Mouse (Mus musculus): ENCODE measurements around the gene Usp39. TPM values are rescaled to one million over a fixed set of nuclear protein-coding genes. Genes with fewer than 3 reads are reported as not detected.

Gene Usp39
- total and polyA plus RNA-seq, 2 experiments from 2014 or later, result 33.1 to 64.6 TPM

- H3K27me3 ChIP-seq (ENCODE audit: insufficient read depth, low read length), result peaks cover 7% of the 10 kb centered on the region; the same call in 1 of the 2 replicates
- H3K4me1 ChIP-seq (ENCODE audit: insufficient read depth, low read length), result 0 out of 2 replicates have a peak, but pooled peaks cover 5% of the 10 kb centered on the region
- 90% methylated on average over 6 of the region's 6 CpGs for WGBS
- no peaks in the 10 kb centered on the region for H3K36me3 ChIP-seq (ENCODE audit: insufficient read depth, low read length)
- no peak overlapping the region; the same call in 1 of the 2 replicates for H3K9ac ChIP-seq (replicated peaks; ENCODE audit: low read length)
- DNase-seq (ENCODE audit: low spot score) (no peak), ATAC-seq (no peak)
- H3K4me3 ChIP-seq (ENCODE audit: low read length), result no peak overlapping the region
- no peaks in the 10 kb centered on the region for H3K9me3 ChIP-seq (ENCODE audit: low read length)
- H3K4me2 ChIP-seq (ENCODE audit: low read depth, low read length), result no peak overlapping the region
- no peak for TF ChIP-seq CTCF (IDR thresholded peaks at IDR 0.05; ENCODE audit: low read depth)
- no peak overlapping the region for H3K27ac ChIP-seq
These were observed 43.9 kb upstream of the Usp39 start for GRCm38 (mm10) chr6:72388791-72389329.

- Histone ChIP-seq H3K4me3 (ENCODE audit: low read length) (no peak overlapping the region), H3K27me3 (ENCODE audit: insufficient read depth, low read length) (peaks cover 7% of the 10 kb centered on the region; the same call in 1 of the 2 replicates), H3K9me3 (ENCODE audit: low read length) (no peaks in the 10 kb centered on the region), H3K4me1 (ENCODE audit: insufficient read depth, low read length) (0 out of 2 replicates have a peak, but pooled peaks cover 5% of the 10 kb centered on the region), H3K4me2 (ENCODE audit: low read depth, low read length) (no peak overlapping the region), H3K9ac (replicated peaks; ENCODE audit: low read length) (no peak overlapping the region), H3K27ac (no peak overlapping the region), H3K36me3 (ENCODE audit: insufficient read depth, low read length) (no peaks in the 10 kb centered on the region)
- ATAC-seq (no peak), DNase-seq (ENCODE audit: low spot score) (no peak)
- WGBS, result 76% methylated on average over 10 of the region's 10 CpGs
- no peak for TF ChIP-seq CTCF (IDR thresholded peaks at IDR 0.05; ENCODE audit: low read depth)
These were observed 43.3 kb upstream of the Usp39 start for GRCm38 (mm10) chr6:72388266-72388665.

- Histone ChIP-seq H3K36me3 (ENCODE audit: insufficient read depth, low read length) (no peaks in the 10 kb centered on the region), H3K9ac (replicated peaks; ENCODE audit: low read length) (no peak overlapping the region), H3K4me3 (ENCODE audit: low read length) (no peak overlapping the region), H3K9me3 (ENCODE audit: low read length) (no peaks in the 10 kb centered on the region), H3K27me3 (ENCODE audit: insufficient read depth, low read length) (peaks cover 7% of the 10 kb centered on the region; the same call in 1 of the 2 replicates), H3K4me2 (ENCODE audit: low read depth, low read length) (no peak overlapping the region), H3K4me1 (ENCODE audit: insufficient read depth, low read length) (0 out of 2 replicates have a peak, but pooled peaks cover 5% of the 10 kb centered on the region), H3K27ac (no peak overlapping the region)
- WGBS, result 71% methylated on average over 3 of the region's 3 CpGs
- no peak for TF ChIP-seq CTCF (IDR thresholded peaks at IDR 0.05; ENCODE audit: low read depth)
- DNase-seq (ENCODE audit: low spot score), result no peak
- ATAC-seq, result no peak
These were observed 42.8 kb upstream of the Usp39 start for GRCm38 (mm10) chr6:72387816-72388215.

- Histone ChIP-seq H3K27ac (no peak overlapping the region), H3K9me3 (ENCODE audit: low read length) (no peaks in the 10 kb centered on the region), H3K4me3 (ENCODE audit: low read length) (no peak overlapping the region), H3K36me3 (ENCODE audit: insufficient read depth, low read length) (no peaks in the 10 kb centered on the region), H3K4me2 (ENCODE audit: low read depth, low read length) (no peak overlapping the region), H3K27me3 (ENCODE audit: insufficient read depth, low read length) (peaks cover 7% of the 10 kb centered on the region; the same call in 1 of the 2 replicates), H3K9ac (replicated peaks; ENCODE audit: low read length) (no peak overlapping the region), H3K4me1 (ENCODE audit: insufficient read depth, low read length) (0 out of 2 replicates have a peak, but pooled peaks cover 5% of the 10 kb centered on the region)
- ATAC-seq (no peak), DNase-seq (ENCODE audit: low spot score) (no peak)
- TF ChIP-seq CTCF (IDR thresholded peaks at IDR 0.05; ENCODE audit: low read depth), result no peak
- WGBS, result 93% methylated on average over 2 of the region's 2 CpGs
These were observed 41.6 kb upstream of the Usp39 start for GRCm38 (mm10) chr6:72386561-72386960.

- Histone ChIP-seq H3K4me2 (ENCODE audit: low read depth, low read length) (no peak overlapping the region), H3K4me3 (ENCODE audit: low read length) (no peak overlapping the region), H3K9me3 (ENCODE audit: low read length) (no peaks in the 10 kb centered on the region), H3K36me3 (ENCODE audit: insufficient read depth, low read length) (no peaks in the 10 kb centered on the region), H3K9ac (replicated peaks; ENCODE audit: low read length) (no peak overlapping the region), H3K27me3 (ENCODE audit: insufficient read depth, low read length) (peaks cover 5% of the 10 kb centered on the region; the same call in 1 of the 2 replicates), H3K4me1 (ENCODE audit: insufficient read depth, low read length) (0 out of 2 replicates have a peak, but pooled peaks cover 5% of the 10 kb centered on the region), H3K27ac (no peak overlapping the region)
- TF ChIP-seq CTCF (IDR thresholded peaks at IDR 0.05; ENCODE audit: low read depth), result no peak
- DNase-seq (ENCODE audit: low spot score) (no peak), ATAC-seq (no peak)
- 89% methylated on average over 4 of the region's 4 CpGs for WGBS
These were observed 40.3 kb upstream of the Usp39 start for GRCm38 (mm10) chr6:72385258-72385657.

GRCm38 (mm10) chr6:72383952-72384351 lies 39.0 kb upstream of the Usp39 start:
- Histone ChIP-seq H3K4me3 (ENCODE audit: low read length) (no peak overlapping the region), H3K36me3 (ENCODE audit: insufficient read depth, low read length) (no peaks in the 10 kb centered on the region), H3K27me3 (ENCODE audit: insufficient read depth, low read length) (peaks cover 4% of the 10 kb centered on the region), H3K9ac (replicated peaks; ENCODE audit: low read length) (no peak overlapping the region), H3K4me2 (ENCODE audit: low read depth, low read length) (no peak overlapping the region), H3K9me3 (ENCODE audit: low read length) (no peaks in the 10 kb centered on the region), H3K27ac (no peak overlapping the region), H3K4me1 (ENCODE audit: insufficient read depth, low read length) (no peaks in the 10 kb centered on the region)
- WGBS, result 91% methylated on average over 7 of the region's 7 CpGs
- no peak for TF ChIP-seq CTCF (IDR thresholded peaks at IDR 0.05; ENCODE audit: low read depth)
- no peak for DNase-seq (ENCODE audit: low spot score)
- no peak for ATAC-seq

GRCm38 (mm10) chr6:72383142-72383820 lies 38.3 kb upstream of the Usp39 start:
- no peak overlapping the region for H3K9ac ChIP-seq (replicated peaks; ENCODE audit: low read length)
- no peak overlapping the region for H3K27ac ChIP-seq
- no peak for TF ChIP-seq CTCF (IDR thresholded peaks at IDR 0.05; ENCODE audit: low read depth)
- H3K4me1 ChIP-seq (ENCODE audit: insufficient read depth, low read length), result no peaks in the 10 kb centered on the region
- no peak overlapping the region for H3K4me2 ChIP-seq (ENCODE audit: low read depth, low read length)
- ATAC-seq (no peak), DNase-seq (ENCODE audit: low spot score) (no peak)
- 81% methylated on average over 6 of the region's 6 CpGs for WGBS
- H3K27me3 ChIP-seq (ENCODE audit: insufficient read depth, low read length), result peaks cover 4% of the 10 kb centered on the region
- H3K4me3 ChIP-seq (ENCODE audit: low read length), result no peak overlapping the region
- H3K9me3 ChIP-seq (ENCODE audit: low read length), result no peaks in the 10 kb centered on the region
- no peaks in the 10 kb centered on the region for H3K36me3 ChIP-seq (ENCODE audit: insufficient read depth, low read length)

Data from hindbrain, postnatal 0 days (tissue).